Mouse (Mus musculus) urinary bladder, adult 18-20 months (tissue): ENCODE results near the gene Gmpr.

Experiments
- DNase-seq, 2 experiments: peaks; one replicate each; pipeline ENCODE4 v3.0.0; 2022; ENCODE audit warnings: low spot score in 2 of 2, mixed read lengths in 2 of 2

Gmpr gene

GRCm38 (mm10) chr13:45539205-45539568 is 31.9 kb downstream of the Gmpr start:
- DNase-seq = peak; percentile 41 to 49

- no peak for DNase-seq
Observed at GRCm38 (mm10) chr13:45545974-45546373, 38.7 kb downstream of the Gmpr start.

GRCm38 (mm10) chr13:45546946-45547345 is 39.7 kb downstream of the Gmpr start:
- no peak for DNase-seq

GRCm38 (mm10) chr13:45547549-45547948 is 40.3 kb downstream of the Gmpr start:
- no peak for DNase-seq

GRCm38 (mm10) chr13:45553674-45554073 is 46.4 kb downstream of the Gmpr start:
- DNase-seq = no peak

- no peak for DNase-seq
Observed at GRCm38 (mm10) chr13:45558367-45558766, 51.1 kb downstream of the Gmpr start.

- no peak for DNase-seq
Observed at GRCm38 (mm10) chr13:45559258-45559657, 52.0 kb downstream of the Gmpr start.

GRCm38 (mm10) chr13:45560543-45560942 is 53.3 kb downstream of the Gmpr start:
- no peak for DNase-seq

- no peak for DNase-seq
Observed at GRCm38 (mm10) chr13:45562011-45562410, 54.8 kb downstream of the Gmpr start.

GRCm38 (mm10) chr13:45564946-45565345 is 57.7 kb downstream of the Gmpr start:
- DNase-seq = no peak

- no peak for DNase-seq
Observed at GRCm38 (mm10) chr13:45569932-45570331, 62.7 kb downstream of the Gmpr start.

- DNase-seq = peak; percentile 57 to 65
Observed at GRCm38 (mm10) chr13:45571795-45572262, 64.6 kb downstream of the Gmpr start.

GRCm38 (mm10) chr13:45572768-45573167 is 65.5 kb downstream of the Gmpr start:
- DNase-seq = peak; percentile 20 to 37

GRCm38 (mm10) chr13:45576185-45576584 is 68.9 kb downstream of the Gmpr start:
- peak in 1 of 2 experiments; percentile 48 for DNase-seq

GRCm38 (mm10) chr13:45577366-45577765 is 70.1 kb downstream of the Gmpr start:
- DNase-seq = no peak

- no peak for DNase-seq
Observed at GRCm38 (mm10) chr13:45577784-45578183, 70.5 kb downstream of the Gmpr start.

- DNase-seq = no peak
Observed at GRCm38 (mm10) chr13:45579751-45580150, 72.5 kb downstream of the Gmpr start.

GRCm38 (mm10) chr13:45582294-45582693 is 75.0 kb downstream of the Gmpr start:
- DNase-seq = no peak

GRCm38 (mm10) chr13:45583061-45583460 is 75.8 kb downstream of the Gmpr start:
- no peak for DNase-seq

- no peak for DNase-seq
Observed at GRCm38 (mm10) chr13:45590898-45591297, 83.7 kb downstream of the Gmpr start.

- no peak for DNase-seq
Observed at GRCm38 (mm10) chr13:45593914-45594313, 86.7 kb downstream of the Gmpr start.

- DNase-seq = no peak
Observed at GRCm38 (mm10) chr13:45595416-45595815, 88.2 kb downstream of the Gmpr start.

GRCm38 (mm10) chr13:45599831-45600230 is 92.6 kb downstream of the Gmpr start:
- DNase-seq = no peak

GRCm38 (mm10) chr13:45600443-45600842 is 93.2 kb downstream of the Gmpr start:
- DNase-seq = no peak
